Mouse (Mus musculus) macrophage (primary cell): ENCODE measurements around the gene Ska3. TPM values are rescaled to one million over a fixed set of nuclear protein-coding genes. Genes with fewer than 3 reads are reported as not detected.
"Not testable (repeated sequence)": the region's sequence is repeated elsewhere in the genome, so short reads cannot be mapped to it uniquely, and the experiment has no call there.

Source experiments
- H3K27ac ChIP-seq: fragments of 350-480 bp; formaldehyde crosslinking; 2 replicates; pipeline ENCODE4 v1.9.0; 2021
- H3K36me3 ChIP-seq: fragments of 350-480 bp; formaldehyde crosslinking; 2 replicates; pipeline ENCODE4 v1.9.0; 2021; ENCODE audit errors: inconsistent target
- H3K4me3 ChIP-seq: fragments of 350-480 bp; formaldehyde crosslinking; 2 replicates; pipeline ENCODE4 v1.9.0; 2021; ENCODE audit errors: inconsistent target
- H3K79me2 ChIP-seq: fragments of 350-480 bp; formaldehyde crosslinking; 2 replicates; pipeline ENCODE4 v1.9.0; 2021; ENCODE audit errors: inconsistent target
- WGBS: methylation state at CpG from one replicate; pipeline ENCODE4 v1.1.7; 2026; ENCODE audit warnings: inconsistent platforms; ENCODE audit not compliant: missing documents; 5-methylcytosine and 5-hydroxymethylcytosine counted together
- polyA plus RNA-seq: library from polyadenylated mRNA; stranded (reverse); fragments of 250-400 nt; gene quantifications from 3 replicates; pipeline ENCODE4 v1.2.4, GENCODE M21; 2018; ENCODE audit warnings: inconsistent platforms
- total RNA-seq, 78 experiments: library from RNA; depleted of rRNA; stranded (reverse); fragments of 250-400 nt; gene quantifications; 1 replicate in 9 of 78; 2 replicates in 24 of 78; 3 replicates in 43 of 78; 4 replicates in 2 of 78; pipeline ENCODE4 v1.2.4; 2018; ENCODE audit warnings: inconsistent platforms in 56 of 78

Gene Ska3
- 1 to 10 TPM in 18 of 26 experiments, under 1 TPM in 7, not detected in 1; 0.50 to 5.0 (median 2.1) TPM for total RNA-seq (2018; cell fraction: chromatin; rRNA removed)
- 1 to 10 TPM in 11 of 26 experiments, under 1 TPM in 15; 0.51 to 2.1 (median 0.95) TPM for total RNA-seq (2018; cell fraction: cytosol; rRNA removed)
- total RNA-seq (2018; cell fraction: nucleus; rRNA removed), result 1 to 10 TPM in 18 of 26 experiments, under 1 TPM in 7, not detected in 1; 0.37 to 7.9 (median 1.4) TPM
- 0.67 to 3.6 TPM (median 1.9 TPM) in 3 replicates for polyA plus RNA-seq

DNA sequence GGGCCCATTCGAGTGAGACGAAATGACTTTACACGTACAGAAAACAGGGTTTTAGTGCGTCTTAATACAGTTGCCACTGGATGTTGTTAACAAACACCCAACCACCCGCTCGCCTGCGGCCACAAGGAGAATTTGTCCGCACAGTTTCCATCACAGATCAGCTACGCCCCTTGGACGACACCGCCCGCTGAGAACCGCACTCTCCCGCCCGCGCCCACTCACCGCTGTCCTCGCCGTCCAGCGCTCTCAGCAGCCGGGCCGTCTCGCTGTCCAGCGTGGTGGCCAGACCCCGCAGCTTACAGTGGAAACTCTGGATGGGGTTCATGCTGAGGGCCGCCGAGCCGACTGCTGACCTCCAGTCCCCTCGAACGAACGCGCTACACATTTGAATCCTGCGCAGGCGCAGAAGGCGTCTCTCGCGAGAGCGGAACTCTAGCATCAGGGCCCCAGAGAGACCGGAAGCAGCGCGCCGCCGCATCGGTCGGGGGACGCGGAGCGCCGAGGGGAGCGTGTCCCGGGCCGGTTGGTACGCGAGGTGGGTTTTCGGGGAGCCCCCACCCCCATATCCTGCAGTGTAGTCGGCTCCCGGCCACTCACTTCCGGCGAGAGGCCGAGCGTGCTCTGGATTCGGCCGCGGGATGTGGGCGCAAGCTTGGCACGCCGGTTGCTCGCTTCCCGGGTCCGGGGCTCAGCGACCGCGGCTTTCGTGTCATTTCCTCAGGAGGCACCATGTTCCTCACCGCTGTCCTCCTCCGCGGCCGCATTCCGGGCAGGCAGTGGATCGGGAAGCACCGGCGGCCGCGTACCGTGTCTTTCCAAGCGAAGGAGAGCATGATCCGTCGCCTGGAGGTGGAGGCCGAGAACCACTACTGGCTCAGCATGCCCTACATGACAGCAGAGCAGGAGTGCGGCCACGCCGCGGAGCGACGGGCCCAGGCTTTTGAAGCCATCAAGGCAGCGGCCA, at the start of gene Ska3, which contains the start of gene Mrpl57:
Gene Ska3 (minus strand): TSS at position 398 of the 964 bp plus-strand sequence.
Gene Mrpl57 (plus strand): TSS at position 447 of the 964 bp plus-strand sequence.
- Histone ChIP-seq H3K79me2 (peaks cover 54% of the 10 kb centered on the region), H3K36me3 (no peaks in the 10 kb centered on the region), H3K4me3 (peak within 1 kb of the TSS; percentile 67), H3K27ac (peak within 1 kb of the TSS; percentile 61)
- WGBS, result under 1% methylated on average over 95 of the region's 96 CpGs

DNA sequence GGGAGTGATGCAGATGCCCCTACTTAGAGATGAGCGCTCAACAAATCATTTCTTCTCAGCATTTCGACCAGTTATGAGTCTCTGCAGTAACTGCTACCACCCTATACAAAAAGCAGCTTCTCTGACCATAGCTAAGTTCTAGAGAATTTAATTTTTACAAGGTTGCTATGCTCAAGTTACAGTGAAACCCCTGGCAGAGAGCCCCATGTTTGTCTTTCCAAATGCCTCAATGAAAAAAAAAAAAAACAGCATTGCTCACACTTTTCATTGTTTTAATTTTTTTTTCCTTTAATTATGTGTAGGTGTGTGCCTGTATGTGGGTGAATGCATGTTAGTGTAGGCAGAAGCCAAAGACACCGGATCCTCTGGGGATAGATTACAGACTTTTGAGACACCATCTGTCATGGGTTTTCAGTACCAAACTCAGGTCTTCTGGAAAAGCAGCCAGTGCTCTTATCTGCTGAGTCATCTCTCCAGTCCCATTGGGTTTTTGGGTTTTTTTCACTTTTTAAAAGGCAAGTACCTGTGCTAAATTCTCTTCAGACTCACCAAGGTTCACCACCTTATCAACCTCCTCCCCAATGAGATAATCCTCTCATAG, 40.8 kb upstream of the Ska3 start:
- H3K4me3 ChIP-seq, result no peak overlapping the region

DNA sequence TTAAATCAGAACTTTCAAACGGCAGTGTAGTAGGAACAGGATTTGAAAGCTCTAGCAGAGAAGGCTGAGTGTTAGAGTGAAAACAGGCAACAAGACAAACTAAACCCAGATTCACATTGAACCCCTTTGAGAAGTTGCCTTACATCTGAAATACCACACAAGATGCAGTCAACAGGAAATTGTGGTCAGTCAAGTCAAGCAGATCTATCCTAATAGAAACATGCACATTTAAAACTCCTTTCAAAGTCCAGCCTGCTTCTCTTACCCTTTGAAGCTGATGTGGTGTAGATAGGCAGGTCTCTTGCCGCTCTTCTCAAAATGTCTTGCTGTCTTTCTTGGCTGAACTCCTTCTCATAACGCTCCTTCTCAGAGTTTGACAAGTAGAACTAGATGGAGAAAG, 39.3 kb upstream of the Ska3 start:
- WGBS, result 84% methylated on average over 3 of the region's 3 CpGs
- no peak overlapping the region for H3K27ac ChIP-seq
- no peak overlapping the region for H3K4me3 ChIP-seq
- H3K79me2 ChIP-seq, result peaks cover 33% of the 10 kb centered on the region; the same call in 1 of the 2 replicates
- peaks cover 7% of the 10 kb centered on the region; the same call in 1 of the 2 replicates for H3K36me3 ChIP-seq

More for the DNA sequence above, 40.8 kb upstream of the Ska3 start:
- WGBS, result 98% methylated on average over 3 of the region's 3 CpGs
- Histone ChIP-seq H3K27ac (no peak overlapping the region), H3K79me2 (peaks cover 46% of the 10 kb centered on the region; the same call in 1 of the 2 replicates), H3K36me3 (peaks cover 6% of the 10 kb centered on the region; the same call in 1 of the 2 replicates)

DNA sequence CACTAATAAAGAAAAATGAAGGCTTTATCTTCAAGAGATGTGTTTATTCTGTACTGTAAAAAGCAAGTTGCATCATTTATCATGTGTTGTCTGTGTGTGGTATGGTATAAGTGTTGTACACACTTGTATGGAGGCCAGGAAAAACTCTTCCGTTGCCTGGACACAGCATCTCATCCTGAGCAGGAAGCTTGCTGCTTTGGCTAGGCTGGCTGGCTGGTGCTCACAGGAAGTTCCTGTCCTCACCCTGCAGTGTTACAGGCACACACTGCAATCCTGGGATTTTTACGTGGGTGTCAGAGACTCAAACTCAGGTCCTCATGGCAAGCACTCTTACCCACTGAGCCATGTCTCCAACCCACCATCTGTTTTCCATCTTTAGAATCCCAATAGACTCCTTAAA, 37.1 kb upstream of the Ska3 start:
- no peak overlapping the region for H3K4me3 ChIP-seq
- peaks cover 12% of the 10 kb centered on the region; the same call in 1 of the 2 replicates for H3K36me3 ChIP-seq
- WGBS, result 76% methylated on average over 2 of the region's 2 CpGs
- peaks cover 14% of the 10 kb centered on the region; the same call in 1 of the 2 replicates for H3K79me2 ChIP-seq
- no peak overlapping the region for H3K27ac ChIP-seq

DNA sequence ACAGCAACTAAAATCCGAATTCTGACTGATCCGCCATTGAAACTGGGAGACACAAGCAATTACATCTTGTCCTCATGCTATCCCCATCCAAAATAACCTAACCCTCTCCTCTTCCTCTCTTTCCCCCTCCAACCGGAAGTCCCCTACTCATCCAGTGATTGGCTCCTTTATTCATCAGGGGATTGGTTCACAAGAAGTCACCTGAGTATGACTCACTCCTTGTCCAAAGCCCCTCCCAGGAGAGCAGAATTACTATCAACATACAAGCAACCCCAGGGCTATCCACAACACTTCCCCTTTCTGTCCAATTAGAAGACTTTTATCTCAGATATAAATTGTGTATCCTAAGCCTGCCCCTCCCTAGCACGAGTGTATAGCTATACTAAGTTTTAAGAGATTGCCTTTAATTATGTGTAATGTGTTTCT, 36.0 kb upstream of the Ska3 start:
- peaks cover 8% of the 10 kb centered on the region; the same call in 1 of the 2 replicates for H3K79me2 ChIP-seq
- H3K27ac ChIP-seq, result no peak overlapping the region
- 76% methylated on average over 4 of the region's 4 CpGs for WGBS
- H3K4me3 ChIP-seq, result no peak overlapping the region
- H3K36me3 ChIP-seq, result peaks cover 12% of the 10 kb centered on the region; the same call in 1 of the 2 replicates

DNA sequence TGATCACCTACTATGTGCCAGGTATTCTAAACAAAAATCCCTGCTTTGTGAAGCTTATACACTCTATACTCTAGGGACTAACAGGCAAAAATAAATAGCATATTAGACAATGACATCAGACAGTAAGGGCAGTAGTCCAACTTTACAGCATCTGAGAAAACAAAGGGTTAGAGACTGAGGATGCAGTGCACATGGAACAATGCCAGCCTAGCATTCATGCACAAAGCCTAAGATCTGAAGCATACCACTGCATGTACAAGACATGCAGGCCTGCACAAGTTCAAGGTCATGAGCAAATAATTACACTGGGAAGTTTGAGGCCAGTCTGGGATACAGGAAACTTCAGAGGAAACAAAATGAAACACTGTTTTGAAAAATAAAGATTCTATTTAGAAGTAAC, 33.5 kb upstream of the Ska3 start:
- H3K4me3 ChIP-seq, result no peak overlapping the region
- H3K27ac ChIP-seq, result no peak overlapping the region
- no peaks in the 10 kb centered on the region; the same call in 1 of the 2 replicates for H3K79me2 ChIP-seq
- peaks cover 12% of the 10 kb centered on the region; the same call in 1 of the 2 replicates for H3K36me3 ChIP-seq

DNA sequence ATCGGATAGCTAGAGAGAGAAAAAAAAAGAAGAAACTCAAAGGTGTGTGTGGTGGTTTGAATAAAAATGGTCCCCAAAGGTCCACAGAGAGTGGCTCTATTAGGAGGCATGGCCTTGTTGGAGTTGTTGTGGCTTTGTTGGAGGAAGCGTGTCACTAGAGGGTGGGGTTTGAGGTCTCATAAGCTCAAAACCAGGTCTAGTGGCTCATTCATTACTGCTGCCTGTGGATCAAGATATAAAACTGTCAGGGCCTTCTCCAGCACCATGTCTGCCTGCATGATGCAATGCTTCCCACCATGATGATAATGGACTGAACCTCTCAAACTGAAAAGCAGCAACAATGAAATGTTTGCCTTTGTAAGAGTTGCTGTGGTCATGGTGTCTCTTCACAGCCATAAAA, 32.6 kb upstream of the Ska3 start:
- no peak overlapping the region for H3K27ac ChIP-seq
- H3K4me3 ChIP-seq, result no peak overlapping the region
- WGBS, result 100% methylated on average over 2 of the region's 2 CpGs
- peaks cover 12% of the 10 kb centered on the region; the same call in 1 of the 2 replicates for H3K36me3 ChIP-seq
- H3K79me2 ChIP-seq, result no peaks in the 10 kb centered on the region; the same call in 1 of the 2 replicates

DNA sequence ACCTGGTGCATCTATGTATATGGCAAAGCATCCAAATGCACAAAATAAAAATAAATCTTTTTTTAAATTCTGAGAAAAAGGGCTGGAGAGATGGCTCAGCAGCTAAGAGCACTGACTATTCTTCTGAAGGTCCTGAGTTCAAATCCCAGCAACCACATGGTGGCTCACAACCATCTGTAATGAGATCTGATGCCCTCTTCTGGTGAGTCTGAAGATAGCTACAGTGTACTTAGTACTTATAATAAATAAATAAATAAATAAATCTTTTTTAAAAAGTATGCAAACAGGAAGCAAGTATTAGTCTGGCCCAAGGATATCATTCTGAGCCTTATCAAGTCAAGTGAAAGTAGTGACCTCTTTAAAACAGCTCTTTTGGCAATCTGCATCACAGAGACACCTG, 30.1 kb upstream of the Ska3 start:
- not testable (repeated sequence) for H3K79me2 ChIP-seq, H3K27ac ChIP-seq, H3K4me3 ChIP-seq
- H3K36me3 ChIP-seq, result peaks cover 12% of the 10 kb centered on the region; the same call in 1 of the 2 replicates

DNA sequence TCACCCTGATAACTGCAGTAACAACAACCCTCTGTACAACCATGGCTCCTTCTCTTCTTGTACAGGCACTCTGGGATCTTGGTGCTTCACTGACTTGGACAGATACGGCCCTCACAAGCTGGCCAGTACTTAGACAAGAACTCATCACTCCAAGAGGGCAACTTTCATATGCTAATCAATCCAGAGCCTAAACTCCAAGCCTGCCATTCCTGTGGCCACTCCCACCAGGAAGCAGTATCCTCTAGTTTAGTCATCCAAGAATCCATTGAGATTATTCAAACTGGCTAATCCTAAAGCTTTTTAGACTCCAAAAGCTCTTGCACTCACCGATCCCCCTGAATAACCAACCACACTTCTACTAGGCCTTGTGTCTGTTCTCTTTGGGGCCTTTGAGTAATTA, 27.0 kb upstream of the Ska3 start:
- WGBS, result 92% methylated on average over 2 of the region's 2 CpGs
- H3K79me2 ChIP-seq, result no peaks in the 10 kb centered on the region
- H3K4me3 ChIP-seq, result no peak overlapping the region

DNA sequence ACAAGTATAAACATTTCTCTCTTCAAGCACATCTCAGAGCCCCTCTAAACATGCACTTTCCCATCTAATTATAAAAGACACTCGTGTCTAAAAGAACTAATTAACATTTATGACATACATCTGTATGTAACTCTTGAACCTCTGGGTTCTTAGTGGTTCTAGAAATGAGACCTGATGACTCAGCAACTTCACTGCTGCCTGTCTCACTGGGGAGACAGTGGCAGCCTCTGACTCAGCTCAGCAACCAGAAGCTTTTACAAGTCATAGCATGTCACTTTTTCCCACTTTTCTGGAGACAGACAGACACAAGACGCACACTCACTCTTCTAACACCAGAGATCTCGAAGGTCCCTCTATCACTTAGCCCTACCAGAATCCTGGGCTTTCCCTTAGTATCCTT, 24.3 kb upstream of the Ska3 start:
- 84% methylated on average over 3 of the region's 3 CpGs for WGBS
- no peak overlapping the region for H3K27ac ChIP-seq
- H3K79me2 ChIP-seq, result no peaks in the 10 kb centered on the region
- peaks cover 11% of the 10 kb centered on the region; the same call in 1 of the 2 replicates for H3K36me3 ChIP-seq
- H3K4me3 ChIP-seq, result no peak overlapping the region

More for the DNA sequence above, 27.0 kb upstream of the Ska3 start:
- Histone ChIP-seq H3K36me3 (no peaks in the 10 kb centered on the region), H3K27ac (no peak overlapping the region)

DNA sequence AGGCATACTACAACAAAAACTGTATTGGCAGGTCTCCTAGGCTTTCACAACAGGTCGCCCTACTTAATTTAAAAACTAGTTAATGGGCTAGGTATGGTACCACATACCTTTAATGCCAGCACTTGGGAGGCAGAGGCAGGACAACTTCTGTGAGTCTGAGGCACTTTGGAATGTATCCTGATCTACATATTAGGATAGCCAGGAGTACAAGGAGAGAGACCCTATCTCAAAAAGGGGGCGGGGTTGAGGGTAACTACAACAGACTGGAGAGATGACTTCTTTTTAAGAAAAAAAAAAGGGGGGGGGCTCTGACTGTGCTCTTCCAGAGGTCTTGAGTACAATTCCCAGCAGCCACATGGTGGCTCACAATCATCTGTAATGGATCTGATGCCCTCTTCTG, 22.7 kb upstream of the Ska3 start:
- no peaks in the 10 kb centered on the region for H3K79me2 ChIP-seq
- peaks cover 13% of the 10 kb centered on the region; the same call in 1 of the 2 replicates for H3K36me3 ChIP-seq
- no peak overlapping the region for H3K27ac ChIP-seq
- 100% methylated on average over 2 of the region's 2 CpGs for WGBS
- no peak overlapping the region for H3K4me3 ChIP-seq

DNA sequence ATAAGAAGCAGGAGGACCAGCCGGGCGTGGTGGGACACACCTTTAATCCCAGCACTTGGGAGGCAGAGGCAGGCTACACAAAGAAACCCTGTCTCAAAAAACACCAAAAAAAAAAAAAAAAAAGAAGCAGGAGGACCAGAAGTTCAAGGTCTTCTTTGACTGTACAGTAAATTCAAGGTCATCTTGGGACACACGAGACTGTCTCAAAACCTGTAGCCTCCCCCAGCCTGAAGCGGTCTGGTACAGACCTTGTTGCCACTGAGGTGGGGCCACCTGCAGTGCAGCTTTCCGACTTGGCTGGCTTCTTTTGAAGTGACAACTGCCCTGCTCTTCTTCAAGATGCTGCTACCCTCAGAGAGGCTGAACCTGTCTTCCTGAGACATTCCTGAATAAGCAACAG, 22.1 kb upstream of the Ska3 start:
- 100% methylated on average over 3 of the region's 5 CpGs for WGBS

DNA sequence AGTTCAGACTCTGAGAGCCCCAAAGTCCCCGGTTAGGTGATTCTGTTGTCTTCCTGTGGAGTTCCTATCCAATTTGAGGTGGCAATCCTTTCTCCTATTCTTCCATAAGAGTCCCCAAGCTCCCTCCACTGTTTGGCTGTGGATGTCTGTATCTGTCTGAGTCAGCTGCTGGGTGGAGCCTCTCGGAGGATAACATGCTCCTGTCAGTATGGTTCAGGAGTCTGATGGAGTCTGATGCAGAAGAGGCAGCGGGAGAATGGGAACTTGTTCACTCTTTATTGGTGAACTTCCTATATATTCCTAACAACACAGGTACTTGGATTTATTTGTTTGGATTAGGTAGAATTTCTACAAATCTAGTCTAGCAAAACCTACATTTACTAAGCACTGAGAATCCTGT, 18.6 kb upstream of the Ska3 start:
- Histone ChIP-seq H3K4me3 (no peak overlapping the region), H3K27ac (no peak overlapping the region), H3K36me3 (peaks cover 48% of the 10 kb centered on the region), H3K79me2 (no peaks in the 10 kb centered on the region)
- WGBS, result 98% methylated on average over 3 of the region's 3 CpGs

More for the DNA sequence above, 22.1 kb upstream of the Ska3 start:
- peaks cover 19% of the 10 kb centered on the region; the same call in 1 of the 2 replicates for H3K36me3 ChIP-seq
- H3K4me3 ChIP-seq, H3K27ac ChIP-seq, H3K79me2 ChIP-seq: not testable (repeated sequence)

DNA sequence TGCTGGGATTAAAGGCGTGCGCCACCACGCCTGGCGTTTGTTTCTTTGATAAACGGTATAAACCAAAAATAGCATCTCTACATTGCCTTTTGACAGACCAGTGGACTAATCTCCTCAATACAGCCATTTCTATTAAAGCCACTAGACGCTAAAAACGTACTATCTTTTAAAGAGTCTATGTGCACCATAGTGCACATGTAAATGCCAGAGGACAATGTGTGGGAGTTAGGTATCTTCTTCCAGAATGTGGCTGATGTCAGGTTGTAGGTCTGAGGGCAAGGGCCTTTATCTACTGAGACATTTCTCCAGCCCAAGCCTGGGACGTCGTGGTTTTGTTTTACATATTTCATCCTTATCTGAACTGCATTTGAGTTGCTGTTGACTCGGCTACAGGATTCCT, 9.2 kb upstream of the Ska3 start:
- 89% methylated on average over 10 of the region's 10 CpGs for WGBS
- peaks cover 45% of the 10 kb centered on the region for H3K36me3 ChIP-seq
- no peak overlapping the region for H3K4me3 ChIP-seq
- no peak overlapping the region for H3K27ac ChIP-seq
- H3K79me2 ChIP-seq, result no peaks in the 10 kb centered on the region
